Mouse (Mus musculus): Measurements from ENCODE around the gene F3. TPM values are rescaled to one million over a fixed set of nuclear protein-coding genes. Genes with fewer than 3 reads are reported as not detected.

Gene F3
- polyA plus RNA-seq, 1 experiment = not detected

GRCm38 (mm10) chr3:121762056-121762852, 38.9 kb downstream of the F3 start:
- TF ChIP-seq GATA1 (IDR thresholded peaks at IDR 0.05; ENCODE audit: low read length) = no peak

- no peak for TF ChIP-seq GATA1 (IDR thresholded peaks at IDR 0.05; ENCODE audit: low read length)
Observed at GRCm38 (mm10) chr3:121766048-121766447, 42.7 kb downstream of the F3 start.

GRCm38 (mm10) chr3:121766818-121767217, 43.5 kb downstream of the F3 start:
- no peak for TF ChIP-seq GATA1 (IDR thresholded peaks at IDR 0.05; ENCODE audit: low read length)

GRCm38 (mm10) chr3:121768770-121769169, 45.4 kb downstream of the F3 start:
- TF ChIP-seq GATA1 (IDR thresholded peaks at IDR 0.05; ENCODE audit: low read length) = no peak

GRCm38 (mm10) chr3:121777943-121778342, 54.6 kb downstream of the F3 start:
- TF ChIP-seq GATA1 (IDR thresholded peaks at IDR 0.05; ENCODE audit: low read length) = no peak

- no peak for TF ChIP-seq GATA1 (IDR thresholded peaks at IDR 0.05; ENCODE audit: low read length)
Observed at GRCm38 (mm10) chr3:121783020-121783419, 59.7 kb downstream of the F3 start.

Other genes starting within 250 kb of the F3 start
- gene Slc44a3, start 191.1 kb upstream of the F3 start, polyA plus RNA-seq (2012) = not detected in 2 replicates
- gene 4930432M17Rik, start 52.8 kb upstream of the F3 start, polyA plus RNA-seq (2012) = not detected in 2 replicates
- 40.8 and 49.2 TPM in 2 replicates for gene Abcd3, start 91.8 kb downstream of the F3 start, polyA plus RNA-seq (2012)
- gene Arhgap29, start 229.0 kb downstream of the F3 start, polyA plus RNA-seq (2012) = not detected in 2 replicates

Data from G1E-ER4 (cell line).